Mouse (Mus musculus): ENCODE measurements around the gene Gm11562. TPM values are rescaled to one million over a fixed set of nuclear protein-coding genes. Genes with fewer than 3 reads are reported as not detected.

Gm11562 gene
- polyA plus RNA-seq, 1 experiment from 2014 or later: not detected

DNA sequence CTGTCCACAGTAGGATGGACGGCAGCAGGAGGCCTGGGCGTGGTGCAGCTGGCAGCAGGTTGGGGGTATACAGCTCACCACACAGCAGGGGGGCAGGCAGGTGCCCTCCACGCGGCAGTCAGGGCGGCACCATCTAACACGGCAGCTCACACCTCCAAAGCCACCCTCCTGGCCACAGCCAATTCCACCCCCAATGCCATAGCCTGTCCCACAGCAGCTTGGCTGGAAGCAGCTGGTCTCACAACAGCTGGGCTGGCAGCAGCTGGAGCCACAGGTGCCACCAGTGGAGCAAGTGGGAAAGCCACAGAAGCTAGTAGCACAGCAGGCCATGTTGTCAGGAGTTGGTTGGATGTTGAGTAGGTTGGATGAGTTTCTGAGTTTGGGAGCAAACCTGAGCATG, 39.6 kb downstream of the Gm11562 start, which contains the start of gene Krtap1-5:
Krtap1-5 (minus strand) TSS at position 381 of the 400 bp plus-strand sequence.
- ATAC-seq: no peak
- no peaks in the 10 kb centered on the region for H3K36me3 ChIP-seq (ENCODE audit: poor library complexity, severe bottlenecking)
- no peak within 1 kb of the TSS for H3K9ac ChIP-seq
- H3K4me2 ChIP-seq: no peak within 1 kb of the TSS
- 89% methylated on average over 6 of the region's 6 CpGs for WGBS
- no peak within 1 kb of the TSS for H3K27ac ChIP-seq
- no peaks in the 10 kb centered on the region for H3K9me3 ChIP-seq (replicated peaks)
- H3K27me3 ChIP-seq: no peaks in the 10 kb centered on the region
- H3K4me3 ChIP-seq: no peak within 1 kb of the TSS
- no peaks in the 10 kb centered on the region for H3K4me1 ChIP-seq

DNA sequence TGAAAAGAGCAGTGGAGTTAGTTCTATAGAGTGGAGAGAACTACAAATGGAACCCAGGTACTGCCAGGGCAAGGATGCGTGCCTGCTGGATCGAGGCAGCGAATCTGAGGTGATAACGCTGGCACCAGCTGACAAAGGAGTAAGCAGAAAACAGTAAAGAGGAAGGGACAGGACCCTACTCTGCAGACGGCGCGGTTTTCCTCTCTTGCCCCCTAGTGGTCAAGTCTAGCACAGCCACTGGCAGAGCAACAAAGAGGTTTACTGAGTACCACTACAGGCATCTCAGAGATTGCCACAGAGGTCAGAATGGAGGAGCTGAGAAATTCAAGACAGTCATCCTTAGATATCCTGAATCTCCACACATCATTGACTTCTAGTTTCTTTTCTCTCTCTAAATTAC, 46.1 kb downstream of the Gm11562 start:
- Histone ChIP-seq H3K9me3 (replicated peaks) (no peaks in the 10 kb centered on the region), H3K4me3 (peak overlapping the region; percentile 21; the same call in 1 of the 2 replicates), H3K27ac (no peak overlapping the region), H3K27me3 (no peaks in the 10 kb centered on the region), H3K9ac (peak overlapping the region; percentile 53), H3K36me3 (ENCODE audit: poor library complexity, severe bottlenecking) (no peaks in the 10 kb centered on the region), H3K4me1 (no peaks in the 10 kb centered on the region), H3K4me2 (peak overlapping the region; percentile 51)
- peak; percentile 83 for ATAC-seq
- 3% methylated on average over 7 of the region's 7 CpGs for WGBS

DNA sequence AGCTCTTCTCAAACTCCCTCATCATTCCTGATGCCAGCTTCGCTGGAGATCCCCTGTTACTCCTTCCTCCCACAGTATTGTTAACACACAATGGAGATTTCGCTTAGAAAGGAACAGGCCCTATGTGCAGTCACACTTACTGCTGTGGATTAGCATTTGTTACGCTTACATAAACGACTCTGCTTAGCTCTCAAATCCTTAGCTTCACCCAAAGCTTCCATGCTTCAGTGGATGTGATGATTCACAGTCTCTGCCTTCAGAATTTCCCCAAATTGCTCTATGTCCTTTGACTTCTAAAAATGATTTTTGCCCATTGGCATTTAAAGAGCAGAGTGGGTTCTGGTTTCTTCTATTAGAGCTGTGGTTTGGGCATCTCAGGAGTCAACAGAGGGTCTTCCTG, 47.1 kb downstream of the Gm11562 start:
- Histone ChIP-seq H3K27ac (no peak overlapping the region), H3K4me1 (no peaks in the 10 kb centered on the region), H3K4me3 (no peak overlapping the region), H3K36me3 (ENCODE audit: poor library complexity, severe bottlenecking) (no peaks in the 10 kb centered on the region), H3K4me2 (no peak overlapping the region), H3K27me3 (no peaks in the 10 kb centered on the region), H3K9ac (no peak overlapping the region), H3K9me3 (replicated peaks) (no peaks in the 10 kb centered on the region)
- ATAC-seq: no peak
- WGBS: 23% methylated on average over 4 of the region's 4 CpGs

Other genes with a start within 250 kb of the Gm11562 start
- 0.17 and 0.21 TPM in 2 replicates for gene Krt28, start 245.5 kb downstream of the Gm11562 start, polyA plus RNA-seq (2015; fragmentation: Nextera tagmentation; extraction: Ambion mirVana)
- gene Krt10, start 231.1 kb downstream of the Gm11562 start, polyA plus RNA-seq (2015; fragmentation: Nextera tagmentation; extraction: Ambion mirVana): 31.4 and 39.8 TPM in 2 replicates
- gene Krt12, start 198.2 kb downstream of the Gm11562 start, polyA plus RNA-seq (2015; fragmentation: Nextera tagmentation; extraction: Ambion mirVana): 0.15 TPM in 1 of 2 replicates, not detected in the other
- 0.11 TPM in 1 of 2 replicates, not detected in the other for gene Krt20, start 182.3 kb downstream of the Gm11562 start, polyA plus RNA-seq (2015; fragmentation: Nextera tagmentation; extraction: Ambion mirVana)
- gene Krt23, start 127.3 kb downstream of the Gm11562 start, polyA plus RNA-seq (2015; fragmentation: Nextera tagmentation; extraction: Ambion mirVana): not detected in 2 replicates
- gene Krt39, start 99.1 kb downstream of the Gm11562 start, polyA plus RNA-seq (2015; fragmentation: Nextera tagmentation; extraction: Ambion mirVana): not detected in 2 replicates
- not detected in 2 replicates for gene Krt40, start 77.3 kb downstream of the Gm11562 start, polyA plus RNA-seq (2015; fragmentation: Nextera tagmentation; extraction: Ambion mirVana)
- not detected in 2 replicates for gene Krtap3-3, start 69.6 kb downstream of the Gm11562 start, polyA plus RNA-seq (2015; fragmentation: Nextera tagmentation; extraction: Ambion mirVana)
- not detected in 2 replicates for gene Krtap3-2, start 63.6 kb downstream of the Gm11562 start, polyA plus RNA-seq (2015; fragmentation: Nextera tagmentation; extraction: Ambion mirVana)
- not detected in 2 replicates for gene Gm11939, start 61.0 kb downstream of the Gm11562 start, polyA plus RNA-seq (2015; fragmentation: Nextera tagmentation; extraction: Ambion mirVana)
- gene Krtap3-1, start 53.8 kb downstream of the Gm11562 start, polyA plus RNA-seq (2015; fragmentation: Nextera tagmentation; extraction: Ambion mirVana): not detected in 2 replicates
- not detected in 2 replicates for gene Krtap1-5, start 39.4 kb downstream of the Gm11562 start, polyA plus RNA-seq (2015; fragmentation: Nextera tagmentation; extraction: Ambion mirVana)
- not detected in 2 replicates for gene Krtap1-4, start 36.8 kb downstream of the Gm11562 start, polyA plus RNA-seq (2015; fragmentation: Nextera tagmentation; extraction: Ambion mirVana)
- gene Krtap1-3, start 29.1 kb downstream of the Gm11562 start, polyA plus RNA-seq (2015; fragmentation: Nextera tagmentation; extraction: Ambion mirVana): not detected in 2 replicates
- gene Krtap9-3, start 22.3 kb downstream of the Gm11562 start, polyA plus RNA-seq (2015; fragmentation: Nextera tagmentation; extraction: Ambion mirVana): not detected in 2 replicates
- not detected in 2 replicates for gene Gm11938, start 17.1 kb downstream of the Gm11562 start, polyA plus RNA-seq (2015; fragmentation: Nextera tagmentation; extraction: Ambion mirVana)
- gene Gm11937, start 10.2 kb downstream of the Gm11562 start, polyA plus RNA-seq (2015; fragmentation: Nextera tagmentation; extraction: Ambion mirVana): not detected in 2 replicates
- not detected in 2 replicates for gene Krtap2-4, start 5.6 kb downstream of the Gm11562 start, polyA plus RNA-seq (2015; fragmentation: Nextera tagmentation; extraction: Ambion mirVana)
- not detected in 2 replicates for gene Krtap4-1, start 7.8 kb upstream of the Gm11562 start, polyA plus RNA-seq (2015; fragmentation: Nextera tagmentation; extraction: Ambion mirVana)
- not detected in 2 replicates for gene Krtap4-2, start 14.6 kb upstream of the Gm11562 start, polyA plus RNA-seq (2015; fragmentation: Nextera tagmentation; extraction: Ambion mirVana)
- gene Krtap4-7, start 23.7 kb upstream of the Gm11562 start, polyA plus RNA-seq (2015; fragmentation: Nextera tagmentation; extraction: Ambion mirVana): not detected in 2 replicates
- not detected in 2 replicates for gene Gm11555, start 29.8 kb upstream of the Gm11562 start, polyA plus RNA-seq (2015; fragmentation: Nextera tagmentation; extraction: Ambion mirVana)
- gene Gm11563, start 38.5 kb upstream of the Gm11562 start, polyA plus RNA-seq (2015; fragmentation: Nextera tagmentation; extraction: Ambion mirVana): not detected in 2 replicates
- not detected in 2 replicates for gene Krtap4-6, start 45.5 kb upstream of the Gm11562 start, polyA plus RNA-seq (2015; fragmentation: Nextera tagmentation; extraction: Ambion mirVana)
- not detected in 2 replicates for gene Gm14190, start 70.3 kb upstream of the Gm11562 start, polyA plus RNA-seq (2015; fragmentation: Nextera tagmentation; extraction: Ambion mirVana)
- gene Gm14180, start 113.9 kb upstream of the Gm11562 start, polyA plus RNA-seq (2015; fragmentation: Nextera tagmentation; extraction: Ambion mirVana): not detected in 2 replicates
- not detected in 2 replicates for gene Gm11595, start 152.5 kb upstream of the Gm11562 start, polyA plus RNA-seq (2015; fragmentation: Nextera tagmentation; extraction: Ambion mirVana)
- not detected in 2 replicates for gene Krtap4-8, start 160.3 kb upstream of the Gm11562 start, polyA plus RNA-seq (2015; fragmentation: Nextera tagmentation; extraction: Ambion mirVana)
- gene Krtap4-9, start 164.8 kb upstream of the Gm11562 start, polyA plus RNA-seq (2015; fragmentation: Nextera tagmentation; extraction: Ambion mirVana): not detected in 2 replicates
- not detected in 2 replicates for gene Gm11596, start 173.0 kb upstream of the Gm11562 start, polyA plus RNA-seq (2015; fragmentation: Nextera tagmentation; extraction: Ambion mirVana)
- gene Gm11569, start 178.5 kb upstream of the Gm11562 start, polyA plus RNA-seq (2015; fragmentation: Nextera tagmentation; extraction: Ambion mirVana): not detected in 2 replicates
- gene Gm11554, start 184.0 kb upstream of the Gm11562 start, polyA plus RNA-seq (2015; fragmentation: Nextera tagmentation; extraction: Ambion mirVana): not detected in 2 replicates
- gene Krtap4-13, start 189.5 kb upstream of the Gm11562 start, polyA plus RNA-seq (2015; fragmentation: Nextera tagmentation; extraction: Ambion mirVana): not detected in 2 replicates
- not detected in 2 replicates for gene Gm11564, start 195.2 kb upstream of the Gm11562 start, polyA plus RNA-seq (2015; fragmentation: Nextera tagmentation; extraction: Ambion mirVana)
- not detected in 2 replicates for gene 2300003K06Rik, start 217.6 kb upstream of the Gm11562 start, polyA plus RNA-seq (2015; fragmentation: Nextera tagmentation; extraction: Ambion mirVana)
- gene Krtap4-16, start 231.2 kb upstream of the Gm11562 start, polyA plus RNA-seq (2015; fragmentation: Nextera tagmentation; extraction: Ambion mirVana): not detected in 2 replicates
- not detected in 2 replicates for gene Gm11568, start 237.5 kb upstream of the Gm11562 start, polyA plus RNA-seq (2015; fragmentation: Nextera tagmentation; extraction: Ambion mirVana)
- not detected in 2 replicates for gene Gm11559, start 244.0 kb upstream of the Gm11562 start, polyA plus RNA-seq (2015; fragmentation: Nextera tagmentation; extraction: Ambion mirVana)

All from forebrain, embryonic 13.5 days (tissue).